Mouse (Mus musculus) kidney, postnatal 10 days (tissue): ENCODE measurements around the gene Lcn10.
"Not testable (repeated sequence)": the region's sequence is repeated elsewhere in the genome, so short reads cannot be mapped to it uniquely, and the experiment has no call there.

Experiments
- DNase-seq: peaks from one replicate; pipeline ENCODE4 v3.0.0; 2021; ENCODE audit warnings: mixed read lengths

Gene Lcn10

DNA sequence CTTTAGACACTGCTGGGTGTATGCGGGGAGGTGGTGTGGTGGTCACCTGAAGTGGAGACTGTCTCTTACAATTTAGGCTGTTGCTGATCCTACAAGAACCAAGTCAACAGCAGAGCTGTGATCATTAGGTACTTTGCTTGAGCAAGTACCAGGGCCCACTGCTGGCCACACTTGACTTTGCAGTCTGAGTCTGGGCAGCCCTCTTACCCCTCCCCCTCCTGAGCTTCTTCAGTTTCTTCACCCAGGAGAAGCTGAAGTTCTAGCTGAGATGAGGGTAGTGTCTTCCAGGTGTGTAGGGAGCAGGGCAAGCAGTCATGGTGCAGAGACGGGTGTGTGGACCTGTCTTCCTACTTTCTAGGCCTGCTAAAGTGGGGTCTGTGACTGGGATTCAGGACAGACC, 25.6 kb downstream of the Lcn10 start:
- peak; percentile 50 for DNase-seq

- not testable (repeated sequence) for DNase-seq
These were observed 26.5 kb downstream of the Lcn10 start for GRCm38 (mm10) chr2:25709056-25709455.

DNA sequence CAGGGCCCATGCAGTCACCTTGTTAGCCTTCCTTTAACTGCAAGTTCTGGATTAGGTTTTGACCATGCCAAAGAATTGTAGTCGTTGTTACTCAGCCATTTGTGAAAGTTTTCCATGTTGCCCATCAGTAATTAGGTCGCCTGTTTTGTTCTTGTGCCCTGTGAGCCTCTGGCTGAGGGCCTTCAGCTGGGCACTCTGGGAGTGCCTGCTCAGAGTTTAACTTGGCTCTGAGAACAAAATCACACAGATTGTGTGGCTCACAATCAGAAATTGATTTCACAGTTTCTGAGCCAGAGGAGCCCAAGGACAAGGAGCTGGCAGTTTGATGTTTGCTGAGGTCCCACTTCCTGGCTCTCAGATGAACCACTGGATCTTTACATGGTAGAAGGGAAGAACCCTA, 27.3 kb downstream of the Lcn10 start:
- DNase-seq, result not testable (repeated sequence)

DNA sequence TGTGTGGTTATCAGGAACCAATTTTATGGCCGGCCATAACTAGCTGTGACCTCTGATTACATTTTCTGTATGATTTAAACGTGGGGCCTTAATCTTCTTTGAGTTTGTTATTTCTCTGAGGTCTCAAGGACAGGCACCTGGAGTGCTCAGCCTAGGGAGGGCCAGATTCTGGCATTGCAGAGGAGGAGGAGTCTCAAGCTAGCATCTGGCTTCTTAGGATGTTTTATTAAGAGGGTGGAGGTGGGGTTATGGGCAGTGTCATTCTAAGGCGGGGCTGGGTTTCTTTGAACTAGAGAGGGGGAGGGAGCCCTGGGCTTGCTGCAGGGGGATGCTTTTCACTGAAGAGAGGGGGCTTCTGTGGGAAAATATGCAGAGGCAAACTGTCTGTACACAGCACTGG, 29.1 kb downstream of the Lcn10 start:
- DNase-seq, result not testable (repeated sequence)

DNA sequence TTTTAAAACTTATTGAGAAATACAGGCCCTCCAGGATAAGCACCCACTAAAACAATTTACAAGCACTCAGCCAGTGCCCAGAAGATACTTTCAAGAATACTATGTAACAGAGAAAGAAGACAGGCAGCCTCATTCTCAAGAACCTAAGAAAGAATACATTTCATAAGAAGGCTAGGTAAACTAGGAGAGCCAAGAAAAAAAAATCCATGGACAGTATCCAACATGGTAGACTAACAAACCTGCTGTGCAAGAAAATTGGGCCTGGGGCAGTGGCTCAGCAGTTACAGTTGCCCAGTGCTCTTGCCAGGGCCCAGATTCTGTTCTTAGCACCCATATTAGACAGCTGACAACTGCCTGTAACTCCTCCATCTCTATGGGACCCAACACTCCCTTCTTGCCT, 34.7 kb downstream of the Lcn10 start:
- DNase-seq, result no peak

GRCm38 (mm10) chr2:25733199-25733930, 50.8 kb downstream of the Lcn10 start:
- DNase-seq, result no peak
